Mouse (Mus musculus) thymus, postnatal 0 days (tissue): ENCODE data around the gene Podxl. TPM values are rescaled to one million over a fixed set of nuclear protein-coding genes. Genes with fewer than 3 reads are reported as not detected.

ENCODE experiments used
- DNase-seq: peaks from one replicate; pipeline ENCODE4 v3.0.0-alpha.2; 2015; ENCODE audit warnings: low spot score
- polyA plus RNA-seq: library from polyadenylated mRNA; unstranded; fragments of >200 nt; fragmentation: Nextera tagmentation; extraction: Ambion mirVana; gene quantifications from 2 replicates; pipeline ENCODE4 v1.2.1, GENCODE M21; 2015

Podxl gene
- polyA plus RNA-seq = 1.5 and 1.6 TPM in 2 replicates

- DNase-seq = peak; percentile 53
These were observed at the start of gene Podxl for GRCm38 (mm10) chr6:31563235-31564181. Gene Podxl (minus strand): TSS chr6:31563981.

- DNase-seq = no peak
These were observed 48.9 kb upstream of the Podxl start for GRCm38 (mm10) chr6:31612560-31613270.

- no peak for DNase-seq
These were observed 42.6 kb upstream of the Podxl start for GRCm38 (mm10) chr6:31606429-31606828.

GRCm38 (mm10) chr6:31604629-31605265, 41.0 kb upstream of the Podxl start:
- no peak for DNase-seq

GRCm38 (mm10) chr6:31602489-31602888, 38.7 kb upstream of the Podxl start:
- DNase-seq = no peak

DNA sequence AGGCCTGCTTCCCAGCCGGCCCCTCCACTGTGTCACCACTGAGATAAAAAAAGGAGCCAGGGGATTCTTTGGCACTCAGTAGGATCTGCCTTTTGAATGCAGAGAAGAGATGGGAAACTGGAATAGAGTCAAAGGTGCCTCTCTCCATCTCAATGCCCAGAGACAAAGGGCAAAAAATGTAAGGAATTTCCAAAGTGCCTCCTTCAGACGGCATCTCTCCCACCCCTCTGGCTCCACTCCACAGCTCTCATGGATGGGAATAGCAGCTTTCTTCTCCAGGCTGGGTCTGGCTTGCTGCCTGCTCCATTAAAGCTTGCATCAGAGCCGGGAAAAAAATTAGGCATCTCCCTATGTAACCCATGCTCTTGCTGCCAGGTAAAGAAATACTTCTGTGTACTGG, 37.4 kb upstream of the Podxl start:
- DNase-seq = no peak

GRCm38 (mm10) chr6:31599863-31600262, 36.1 kb upstream of the Podxl start:
- no peak for DNase-seq

GRCm38 (mm10) chr6:31598349-31598911, 34.6 kb upstream of the Podxl start:
- DNase-seq = peak; percentile 29

DNA sequence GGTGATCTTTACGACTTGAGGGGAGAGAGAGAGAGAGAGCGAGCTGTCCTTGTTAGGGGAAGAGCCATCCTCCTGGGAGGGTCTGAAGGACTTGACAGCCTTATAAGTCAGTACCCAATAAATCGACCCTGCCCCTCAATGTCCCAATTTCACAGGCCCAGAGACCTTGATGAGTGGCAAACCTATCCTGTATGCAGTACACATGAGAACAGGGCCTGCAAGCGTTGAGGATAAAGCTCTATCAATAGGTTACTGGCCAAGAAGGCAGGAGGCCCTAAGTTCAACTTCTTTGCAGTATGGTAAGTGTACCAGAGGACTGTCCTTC, 33.3 kb upstream of the Podxl start:
- no peak for DNase-seq

DNA sequence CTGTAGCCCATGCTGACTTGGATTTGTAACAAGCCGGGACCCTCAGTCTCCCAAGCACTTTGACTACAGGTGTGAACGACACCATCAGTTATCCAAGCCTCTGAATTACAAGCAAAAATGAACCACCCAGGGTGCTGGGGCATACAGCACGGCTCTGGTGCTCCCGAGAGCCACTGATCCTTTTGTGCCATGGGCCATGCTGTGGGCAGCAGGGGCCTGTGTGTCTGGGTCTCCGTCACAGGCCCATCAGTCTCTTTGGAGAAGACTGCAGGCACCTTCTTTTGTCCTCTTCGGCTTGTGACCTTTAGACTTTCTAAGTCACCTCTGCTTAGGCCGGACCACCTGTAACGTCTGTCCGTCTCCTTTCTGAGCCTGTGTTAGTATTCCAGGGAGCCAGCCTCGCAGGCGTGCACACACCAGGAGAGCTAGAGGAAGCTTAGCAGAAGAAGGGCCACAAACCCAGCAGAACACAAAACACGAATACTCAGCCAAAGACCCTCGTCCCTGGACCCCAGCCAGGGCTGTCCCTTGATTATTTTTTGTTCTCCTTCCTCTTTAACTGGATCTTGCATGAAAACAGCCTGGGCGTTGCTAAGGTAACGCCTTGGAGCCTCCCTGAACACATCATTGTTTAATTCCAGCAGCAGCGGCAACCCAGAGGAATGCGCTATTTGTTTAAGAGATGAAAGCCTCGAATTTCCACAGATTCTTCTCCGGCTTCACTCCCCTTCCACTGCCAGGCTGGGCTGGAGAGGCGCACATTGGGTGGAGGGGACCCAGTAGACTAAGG, 32.8 kb upstream of the Podxl start:
- DNase-seq = no peak

- no peak for DNase-seq
These were observed 28.9 kb upstream of the Podxl start for GRCm38 (mm10) chr6:31592579-31593238.

DNA sequence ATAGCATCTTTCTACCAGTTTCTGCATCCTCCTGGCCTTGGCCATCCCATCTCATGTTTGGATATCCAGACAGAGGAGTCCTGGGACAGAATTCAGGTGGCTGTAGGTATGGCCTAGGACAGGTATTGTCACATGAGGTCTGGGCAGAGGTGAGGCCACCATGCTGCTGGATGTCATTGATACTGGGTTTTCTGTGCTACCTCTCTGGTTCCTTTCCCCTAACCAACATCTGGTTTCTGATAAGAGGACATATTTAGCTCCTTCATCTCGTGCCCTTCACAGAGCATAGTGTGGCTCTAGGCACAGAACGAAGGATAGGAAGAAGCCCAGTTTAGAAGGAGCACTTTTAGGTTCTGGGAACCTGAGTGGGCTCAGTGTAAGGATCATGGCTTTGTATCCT, 28.3 kb upstream of the Podxl start:
- no peak for DNase-seq

DNA sequence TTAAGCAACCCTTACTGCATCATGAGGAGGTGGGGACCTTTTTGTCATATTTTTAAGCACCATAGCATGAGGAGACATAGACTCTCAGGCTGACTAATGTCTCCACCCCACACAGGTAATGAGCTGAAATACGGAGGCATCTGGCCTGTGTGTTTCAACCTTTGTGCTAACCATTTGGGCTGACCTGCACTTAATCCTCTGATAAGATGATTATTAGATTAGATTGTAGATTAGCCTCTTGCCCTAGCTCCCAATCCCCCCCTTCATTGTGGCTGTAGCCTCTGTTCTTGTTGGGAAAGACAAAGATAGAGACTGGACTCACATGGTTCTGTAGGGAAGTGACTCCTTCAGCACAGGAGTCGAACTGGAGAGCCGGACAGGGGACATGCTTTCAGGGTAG, 27.9 kb upstream of the Podxl start:
- DNase-seq = no peak

DNA sequence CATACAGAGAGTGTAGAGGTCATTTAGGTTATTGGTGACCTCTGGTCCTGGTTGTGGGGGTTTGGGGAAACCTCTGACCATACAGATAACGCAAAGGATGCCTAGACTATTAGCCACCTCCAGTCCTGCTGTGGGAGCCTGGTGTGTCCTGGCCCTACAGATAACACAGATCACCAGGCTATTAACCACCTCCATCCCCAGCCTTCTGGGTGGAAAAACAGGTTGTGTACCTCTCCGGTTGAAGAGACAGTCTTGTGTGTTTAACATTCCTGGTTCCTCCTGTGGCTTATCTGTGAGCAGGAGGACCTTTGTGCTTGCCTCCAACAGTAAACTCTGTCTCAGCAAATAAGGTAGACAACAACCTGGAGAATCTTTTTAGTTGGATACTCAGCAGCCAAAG, 27.0 kb upstream of the Podxl start:
- no peak for DNase-seq

DNA sequence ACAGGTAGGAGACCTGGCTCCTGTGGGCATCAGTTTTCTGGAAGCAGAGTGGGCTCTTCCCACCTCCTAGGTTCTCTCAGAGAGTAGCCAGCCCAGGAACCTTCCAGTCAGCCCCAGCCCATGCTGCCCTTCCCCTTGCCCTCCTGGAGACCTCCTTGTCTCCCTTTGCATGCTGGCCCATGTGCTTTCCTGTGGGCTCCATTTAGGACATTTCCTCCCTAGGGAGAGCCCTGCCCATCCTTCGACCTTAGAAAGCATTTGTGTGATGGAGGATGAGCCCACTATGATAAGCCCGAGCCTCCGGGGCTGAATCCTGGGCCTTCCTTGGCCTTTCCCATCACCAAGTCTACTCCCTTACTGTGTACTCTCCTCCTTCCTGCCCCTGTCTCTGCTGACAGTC, 25.5 kb upstream of the Podxl start:
- DNase-seq = no peak

DNA sequence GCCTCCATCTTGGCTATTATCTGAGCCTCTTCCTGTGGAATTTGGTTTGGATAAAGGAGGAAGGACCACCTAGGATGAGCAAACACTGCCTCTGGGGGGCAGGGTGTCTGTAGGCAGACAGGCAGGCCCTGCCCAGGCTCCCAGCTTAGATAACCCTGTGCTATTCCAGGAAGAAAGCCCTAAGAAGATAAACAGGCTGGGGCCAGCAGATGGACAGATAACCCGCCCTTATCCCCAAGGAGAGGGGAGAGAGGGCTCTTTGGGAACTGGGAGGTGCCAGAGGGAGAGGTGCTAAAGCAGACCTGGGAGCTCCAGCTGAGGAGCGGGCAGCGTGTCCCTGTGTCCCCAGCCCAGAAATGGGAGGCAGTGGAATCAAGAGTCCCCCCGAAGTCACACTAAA, 23.9 kb upstream of the Podxl start:
- DNase-seq = no peak

- DNase-seq = no peak
These were observed 22.3 kb upstream of the Podxl start for GRCm38 (mm10) chr6:31586127-31586526.

GRCm38 (mm10) chr6:31576151-31576550, 12.4 kb upstream of the Podxl start:
- DNase-seq = no peak

DNA sequence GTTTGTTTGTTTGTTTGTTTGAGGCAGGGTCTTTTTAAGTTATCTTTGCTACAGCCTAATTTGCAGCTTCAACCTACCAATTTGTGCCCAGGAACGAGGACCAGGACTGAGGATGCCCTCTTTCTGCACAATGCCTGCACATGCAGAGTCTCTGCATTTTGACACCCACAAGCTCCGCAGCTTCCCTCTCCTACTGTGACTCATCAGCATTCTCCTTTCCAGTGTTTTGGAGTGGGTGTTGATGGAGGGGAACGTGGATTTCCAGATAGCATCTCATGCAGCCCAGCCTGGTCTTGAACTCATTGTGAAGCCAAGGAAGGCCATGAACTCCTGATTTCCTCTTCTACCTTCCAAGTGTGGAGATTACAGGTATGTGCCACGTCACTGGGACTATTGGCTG, 11.3 kb upstream of the Podxl start:
- DNase-seq = no peak

- DNase-seq = no peak
These were observed 7.7 kb upstream of the Podxl start for GRCm38 (mm10) chr6:31571459-31571858.
